7 mouse cellular contexts compared by ENCODE assay signal in genomic region chr5:9449570-9449969, GRCm38 (mm10).
DNase-seq lines count a peak whose midpoint lies in the region; ATAC-seq and TF ChIP-seq lines count a peak whose summit lies in the region.

No protein-coding gene starts in this region.

- ATAC-seq in granulocyte monocyte progenitor cell, adult 5-6 weeks (replicated peaks; ENCODE audit: poor library complexity, severe bottlenecking), result no peak

- no peaks in the 10 kb centered on the region for H3K27me3 ChIP-seq in cerebellum, adult 2 months (ENCODE audit: control insufficient read depth, insufficient read depth, low read length)

- WGBS in cerebellum, adult 2 months, result 30% methylated on average over 5 of the region's 5 CpGs

- H3K4me1 ChIP-seq in cerebellum, adult 2 months (ENCODE audit: control insufficient read depth, insufficient read depth, low read length), result peaks cover 3% of the 10 kb centered on the region; the same call in 1 of the 2 replicates

- TF ChIP-seq CTCF in cerebellum, adult 2 months (IDR thresholded peaks at IDR 0.05; ENCODE audit: borderline replicate concordance, insufficient read depth, low read depth, low read length), result peak; percentile 59; the same call in 1 of the 2 replicates

- intact Hi-C loops in left cerebral cortex, postnatal 10 days (cut with DNase I), result no loop called here

- H3K4me3 ChIP-seq in cerebellum, adult 2 months (replicated peaks; ENCODE audit: insufficient read depth, low read depth, low read length), result no peak overlapping the region

- H3K27ac ChIP-seq in cerebellum, adult 2 months (ENCODE audit: insufficient read depth, low read length), result no peak overlapping the region; the same call in 1 of the 2 replicates

- no peak for TF ChIP-seq POLR2A in cerebellum, adult 2 months (IDR thresholded peaks at IDR 0.05; ENCODE audit: borderline replicate concordance, insufficient read depth, low read length)

- peak; percentile 7 for DNase-seq in ovary, postnatal 14 days (ENCODE audit: low spot score)
- DNase-seq in ovary, postnatal 10 days (ENCODE audit: low spot score), result no peak
- peak; percentile 59 to 65 for DNase-seq in cerebellum, adult 2 months
- DNase-seq in left cerebral cortex, postnatal 10 days (ENCODE audit: extremely low spot score in 1 of 2, low spot score in 2 of 2), result peak; percentile 24 to 49
- no peak for DNase-seq in ovary, postnatal 36 days (ENCODE audit: low spot score)
- DNase-seq in natural killer cell, adult 2 months (ENCODE audit: low spot score in 2 of 2), result no peak

Comparison
In these comparisons a context has a peak if more than half of its experiments do, and no peak if none do; other contexts are left out.
1. DNase-seq: peak in ovary, postnatal 14 days (single experiment), cerebellum, adult 2 months (2 of 2) and left cerebral cortex, postnatal 10 days (2 of 2); none in ovary, postnatal 10 days (single experiment), ovary, postnatal 36 days (single experiment) and natural killer cell, adult 2 months (0 of 2).